Mouse (Mus musculus) midbrain, embryonic 13.5 days (tissue): Measurements from ENCODE around the gene Fem1a. TPM values are rescaled to one million over a fixed set of nuclear protein-coding genes. Genes with fewer than 3 reads are reported as not detected.

Experiments
- ATAC-seq: fragments of 200-750 bp; cut with Nextera tagmentation; 2 replicates; pipeline ENCODE4 v1.8.0; 2017; ENCODE audit warnings: mild to moderate bottlenecking, moderate TSS enrichment, moderate library complexity
- H3K27ac ChIP-seq: fragments of 300-500 bp; sonication (generic); 2 replicates; pipeline ENCODE4 v1.5.1; 2015; ENCODE audit warnings: inconsistent platforms, mild to moderate bottlenecking, moderate library complexity
- H3K27me3 ChIP-seq: fragments of 300-500 bp; sonication (generic); 2 replicates; pipeline ENCODE4 v1.6.1; 2015; ENCODE audit warnings: mild to moderate bottlenecking, inconsistent platforms
- H3K36me3 ChIP-seq: fragments of 300-500 bp; sonication (generic); 2 replicates; pipeline ENCODE4 v1.6.1; 2015; ENCODE audit warnings: mild to moderate bottlenecking, inconsistent platforms
- H3K4me1 ChIP-seq: fragments of 300-500 bp; sonication (generic); replicated peaks from 2 replicates; pipeline ENCODE4 v1.6.1; 2015; ENCODE audit warnings: inconsistent platforms
- H3K4me2 ChIP-seq: fragments of 300-500 bp; sonication (generic); replicated peaks from 2 replicates; pipeline ENCODE4 v1.6.1; 2015; ENCODE audit warnings: moderate library complexity, mild to moderate bottlenecking, inconsistent platforms
- H3K4me3 ChIP-seq: fragments of 300-500 bp; sonication (generic); replicated peaks from 2 replicates; pipeline ENCODE4 v1.5.1; 2015; ENCODE audit warnings: mild to moderate bottlenecking, inconsistent platforms
- H3K9ac ChIP-seq: fragments of 300-500 bp; sonication (generic); replicated peaks from 2 replicates; pipeline ENCODE4 v1.6.1; 2015; ENCODE audit warnings: mild to moderate bottlenecking, inconsistent platforms
- H3K9me3 ChIP-seq: fragments of 300-500 bp; sonication (generic); 2 replicates; pipeline ENCODE4 v1.6.1; 2016; ENCODE audit warnings: mild to moderate bottlenecking, inconsistent platforms
- WGBS: fragments of 180-500 bp; shearing (Covaris S2); methylation state at CpG from one replicate; pipeline ENCODE4 v1.1.7; 2015; 5-methylcytosine and 5-hydroxymethylcytosine counted together
- polyA plus RNA-seq: library from polyadenylated mRNA; unstranded; fragments of >200 nt; fragmentation: Nextera tagmentation; extraction: Ambion mirVana; gene quantifications from 2 replicates; pipeline ENCODE4 v1.2.1, GENCODE M21; 2015

Gene Fem1a
- polyA plus RNA-seq, 1 experiment from 2014 or later: 19.4 TPM

- Histone ChIP-seq H3K27me3 (no peaks in the 10 kb centered on the region), H3K4me1 (no peaks in the 10 kb centered on the region), H3K36me3 (no peaks in the 10 kb centered on the region), H3K27ac (no peak overlapping the region), H3K9me3 (no peaks in the 10 kb centered on the region), H3K4me2 (no peak overlapping the region), H3K4me3 (no peak overlapping the region), H3K9ac (no peak overlapping the region)
- 50% methylated on average over 1 of the region's 1 CpGs for WGBS
- no peak for ATAC-seq
Observed at GRCm38 (mm10) chr17:56224916-56225315, 31.7 kb upstream of the Fem1a start.

DNA sequence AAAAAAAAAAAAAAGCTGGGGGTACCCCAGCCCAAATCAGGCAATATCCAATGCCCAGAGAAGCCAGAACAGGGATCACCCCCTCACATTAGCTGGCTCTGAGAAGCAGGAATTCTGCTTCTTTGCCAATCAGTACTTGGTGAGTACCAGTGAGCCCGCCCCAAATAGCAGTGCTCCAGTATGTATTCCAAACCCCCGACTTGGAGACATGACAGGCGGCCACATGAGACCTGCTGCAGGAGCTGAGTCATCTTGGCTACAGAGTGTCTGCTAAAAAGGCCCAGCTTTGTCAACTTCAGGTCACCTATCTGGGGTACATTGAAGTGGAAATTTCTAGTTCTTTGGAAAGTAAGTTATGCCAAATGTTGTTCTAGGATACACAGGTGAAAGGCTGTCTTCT is 30.0 kb upstream of the Fem1a start:
- H3K27ac ChIP-seq: no peak overlapping the region
- ATAC-seq: no peak
- H3K4me1 ChIP-seq: no peaks in the 10 kb centered on the region
- H3K36me3 ChIP-seq: no peaks in the 10 kb centered on the region
- no peaks in the 10 kb centered on the region for H3K27me3 ChIP-seq
- no peak overlapping the region for H3K9ac ChIP-seq
- no peaks in the 10 kb centered on the region for H3K9me3 ChIP-seq
- no peak overlapping the region for H3K4me3 ChIP-seq
- no peak overlapping the region for H3K4me2 ChIP-seq
- 73% methylated on average over 3 of the region's 3 CpGs for WGBS

GRCm38 (mm10) chr17:56229943-56230342 is 26.7 kb upstream of the Fem1a start:
- 60% methylated on average over 10 of the region's 10 CpGs for WGBS
- H3K9me3 ChIP-seq: no peaks in the 10 kb centered on the region
- no peak for ATAC-seq
- H3K27ac ChIP-seq: no peak overlapping the region
- peaks cover 14% of the 10 kb centered on the region for H3K4me1 ChIP-seq
- H3K36me3 ChIP-seq: no peaks in the 10 kb centered on the region
- H3K4me3 ChIP-seq: no peak overlapping the region
- H3K27me3 ChIP-seq: no peaks in the 10 kb centered on the region
- H3K4me2 ChIP-seq: no peak overlapping the region
- no peak overlapping the region for H3K9ac ChIP-seq

- peak overlapping the region; percentile 51 for H3K4me2 ChIP-seq
- H3K9me3 ChIP-seq: no peaks in the 10 kb centered on the region
- H3K9ac ChIP-seq: peak overlapping the region; percentile 44
- H3K27ac ChIP-seq: peak overlapping the region; percentile 77
- ATAC-seq: 0 out of 2 replicates have a peak, but pooled peaks have one; percentile 16
- H3K4me3 ChIP-seq: peak overlapping the region; percentile 14; the same call in 1 of the 2 replicates
- H3K4me1 ChIP-seq: peaks cover 17% of the 10 kb centered on the region
- peaks cover 7% of the 10 kb centered on the region; the same call in 1 of the 2 replicates for H3K27me3 ChIP-seq
- no peaks in the 10 kb centered on the region for H3K36me3 ChIP-seq
- 47% methylated on average over 8 of the region's 8 CpGs for WGBS
Observed at GRCm38 (mm10) chr17:56233389-56233788, 23.2 kb upstream of the Fem1a start.

DNA sequence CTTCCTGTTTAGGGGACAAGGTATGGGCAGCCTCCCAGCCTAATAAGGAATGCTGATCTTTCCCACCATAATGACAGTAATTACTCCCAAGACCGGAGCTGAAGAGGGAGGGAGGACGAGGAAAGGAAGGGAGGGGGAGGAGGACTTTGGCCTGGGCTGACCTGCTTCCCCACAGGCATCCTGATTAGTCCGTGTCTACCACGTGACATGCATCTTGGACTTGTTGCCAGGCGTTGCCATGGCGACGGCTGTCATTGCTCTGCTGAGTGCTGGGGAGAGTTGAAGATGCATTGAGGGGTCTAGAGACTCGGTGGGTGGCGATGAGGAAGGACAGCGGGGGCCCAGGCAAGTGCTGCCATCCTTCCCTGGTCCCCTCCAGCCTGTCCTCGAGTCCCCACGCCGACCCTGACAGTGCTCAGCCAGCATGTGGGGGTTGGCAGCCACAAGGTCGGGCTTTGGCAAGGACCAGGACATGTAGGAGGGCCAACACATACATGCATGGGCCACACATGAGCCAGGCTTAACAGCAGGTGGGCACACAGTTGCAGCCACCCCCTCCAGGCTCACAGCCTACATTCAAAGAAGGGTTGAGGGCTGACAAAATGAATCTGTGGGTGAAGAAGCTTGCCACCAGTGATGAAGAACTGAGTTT is 22.7 kb upstream of the Fem1a start:
- Histone ChIP-seq H3K4me1 (peaks cover 17% of the 10 kb centered on the region), H3K9ac (peak overlapping the region; percentile 44), H3K27ac (peak overlapping the region; percentile 77), H3K4me2 (peak overlapping the region; percentile 51), H3K36me3 (no peaks in the 10 kb centered on the region), H3K27me3 (peaks cover 7% of the 10 kb centered on the region; the same call in 1 of the 2 replicates), H3K4me3 (peak overlapping the region; percentile 18), H3K9me3 (no peaks in the 10 kb centered on the region)
- peak; percentile 95 for ATAC-seq
- 3% methylated on average over 14 of the region's 14 CpGs for WGBS

DNA sequence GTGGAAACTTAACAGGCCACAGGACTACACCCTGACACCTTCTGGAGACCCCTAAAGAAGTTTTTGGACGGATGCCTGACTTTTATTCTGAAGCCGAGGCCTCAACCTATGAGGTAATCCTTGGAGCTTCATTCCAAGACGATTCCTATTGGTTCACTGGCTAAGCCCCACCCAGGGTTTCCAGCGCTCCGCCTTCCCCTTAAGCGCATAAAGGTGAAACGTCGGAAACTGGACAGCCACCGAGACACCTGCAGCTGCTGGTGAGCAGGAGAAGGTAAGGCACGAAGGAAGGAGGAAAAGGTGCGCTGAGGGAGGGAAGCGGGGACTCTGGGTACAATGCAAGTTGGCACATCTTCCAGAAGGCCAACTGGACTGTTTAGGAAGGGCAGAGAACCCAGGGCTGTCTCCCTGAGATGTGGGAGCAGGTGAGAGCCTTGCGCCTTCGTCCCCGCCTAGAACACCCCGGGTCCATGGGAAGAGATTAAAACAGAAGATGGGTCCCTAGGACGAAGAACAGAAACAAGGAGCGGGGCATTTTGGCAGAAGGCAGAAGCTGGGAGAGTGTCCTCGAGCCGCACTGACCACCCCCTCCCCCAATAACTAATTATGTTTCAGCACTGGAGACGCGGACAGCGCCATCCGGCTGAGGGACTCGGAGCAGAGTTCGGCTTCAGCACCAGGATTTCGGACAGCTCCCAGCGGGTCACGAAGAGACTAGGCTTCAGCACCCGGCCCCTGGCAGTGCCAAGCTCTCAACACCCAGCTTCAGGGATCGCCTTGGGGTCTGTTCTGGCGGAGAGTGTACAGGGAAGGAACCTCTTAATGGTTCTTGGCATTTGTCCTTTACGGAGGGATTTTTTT is 14.8 kb upstream of the Fem1a start:
- H3K4me2 ChIP-seq: peak overlapping the region; percentile 55
- WGBS: under 1% methylated on average over 33 of the region's 33 CpGs
- peak overlapping the region; percentile 45 for H3K4me3 ChIP-seq
- peaks cover 42% of the 10 kb centered on the region; the same call in 1 of the 2 replicates for H3K27me3 ChIP-seq
- peaks cover 6% of the 10 kb centered on the region; the same call in 1 of the 2 replicates for H3K4me1 ChIP-seq
- H3K27ac ChIP-seq: no peak overlapping the region
- H3K9me3 ChIP-seq: no peaks in the 10 kb centered on the region
- ATAC-seq: peak; percentile 84
- peak overlapping the region; percentile 58 for H3K9ac ChIP-seq
- no peaks in the 10 kb centered on the region for H3K36me3 ChIP-seq

GRCm38 (mm10) chr17:56245608-56246007 is 11.0 kb upstream of the Fem1a start:
- H3K9ac ChIP-seq: no peak overlapping the region
- WGBS: 53% methylated on average over 7 of the region's 7 CpGs
- H3K36me3 ChIP-seq: no peaks in the 10 kb centered on the region
- no peak overlapping the region for H3K4me3 ChIP-seq
- peaks cover 28% of the 10 kb centered on the region; the same call in 1 of the 2 replicates for H3K27me3 ChIP-seq
- no peak overlapping the region for H3K4me2 ChIP-seq
- H3K9me3 ChIP-seq: no peaks in the 10 kb centered on the region
- H3K27ac ChIP-seq: no peak overlapping the region
- H3K4me1 ChIP-seq: peaks cover 9% of the 10 kb centered on the region
- no peak for ATAC-seq

DNA sequence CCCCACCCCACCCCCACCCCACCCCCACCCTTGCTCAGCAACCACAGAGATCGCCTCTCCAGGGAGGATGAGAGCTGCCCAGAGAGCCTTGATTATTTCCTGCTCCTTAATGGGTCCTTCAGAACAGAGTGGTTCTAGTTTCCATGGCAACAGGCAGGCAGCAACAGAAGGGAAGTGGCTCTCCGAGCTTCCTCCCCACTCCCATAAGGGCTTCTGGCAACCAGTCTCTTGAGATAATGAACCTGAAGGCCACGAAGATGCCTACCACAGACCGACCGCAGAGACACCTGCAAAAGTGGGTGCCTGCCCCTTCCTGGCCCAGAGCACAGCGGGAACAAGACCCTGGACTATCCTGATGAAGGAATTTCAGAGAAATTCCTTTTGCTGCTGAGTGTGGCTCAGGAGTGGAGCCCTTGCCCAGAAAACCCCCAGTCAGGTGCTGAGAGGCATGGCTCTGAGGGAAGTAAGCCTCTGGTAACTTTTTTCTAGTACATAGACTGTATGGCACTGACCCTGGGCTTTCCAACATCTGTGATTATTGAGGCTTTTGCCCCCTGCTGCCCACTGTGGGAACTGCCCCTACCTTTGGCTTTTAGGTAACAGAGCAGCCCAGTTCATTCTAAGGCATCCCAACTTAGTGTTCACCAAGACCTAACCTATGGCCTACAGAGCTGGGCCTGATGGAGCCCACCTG is 5.3 kb upstream of the Fem1a start:
- 21% methylated on average over 6 of the region's 6 CpGs for WGBS
- peak; percentile 65 for ATAC-seq
- Histone ChIP-seq H3K4me1 (peaks cover 16% of the 10 kb centered on the region), H3K27me3 (no peaks in the 10 kb centered on the region), H3K9me3 (no peaks in the 10 kb centered on the region), H3K9ac (no peak overlapping the region), H3K4me3 (no peak overlapping the region), H3K36me3 (no peaks in the 10 kb centered on the region), H3K4me2 (peak overlapping the region; percentile 34), H3K27ac (peak overlapping the region; percentile 71)

GRCm38 (mm10) chr17:56254695-56255094 is 1.9 kb upstream of the Fem1a start:
- no peaks in the 10 kb centered on the region for H3K9me3 ChIP-seq
- H3K27me3 ChIP-seq: no peaks in the 10 kb centered on the region
- no peak overlapping the region for H3K27ac ChIP-seq
- H3K36me3 ChIP-seq: peaks cover 19% of the 10 kb centered on the region
- ATAC-seq: no peak
- peaks cover 41% of the 10 kb centered on the region for H3K4me1 ChIP-seq
- H3K4me2 ChIP-seq: no peak overlapping the region
- H3K9ac ChIP-seq: no peak overlapping the region
- WGBS: 74% methylated on average over 4 of the region's 4 CpGs
- H3K4me3 ChIP-seq: no peak overlapping the region

DNA sequence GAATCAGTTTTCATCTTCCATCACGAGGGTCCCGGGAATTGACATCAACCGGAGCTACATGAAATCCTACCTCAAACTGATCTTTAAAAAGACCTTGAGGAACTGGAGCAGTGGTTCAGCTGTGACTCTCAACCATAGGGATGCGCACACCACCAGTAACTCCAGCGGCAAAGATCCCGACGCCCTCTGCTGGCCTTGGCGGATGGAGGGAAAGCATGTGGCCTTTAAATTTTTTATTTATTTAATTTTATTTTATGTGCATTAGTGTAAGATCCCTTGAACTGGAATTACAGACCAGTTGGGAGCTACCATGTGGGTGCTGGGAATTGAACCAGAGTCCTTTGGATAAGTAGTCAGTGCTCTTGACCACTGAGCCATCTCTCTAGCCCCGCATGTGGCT is 1.2 kb upstream of the Fem1a start:
- no peaks in the 10 kb centered on the region for H3K9me3 ChIP-seq
- H3K27ac ChIP-seq: peak overlapping the region; percentile 63
- peak overlapping the region; percentile 69 for H3K4me2 ChIP-seq
- WGBS: 18% methylated on average over 9 of the region's 9 CpGs
- H3K4me3 ChIP-seq: no peak overlapping the region
- peaks cover 27% of the 10 kb centered on the region for H3K36me3 ChIP-seq
- H3K9ac ChIP-seq: no peak overlapping the region
- H3K27me3 ChIP-seq: no peaks in the 10 kb centered on the region
- peaks cover 44% of the 10 kb centered on the region for H3K4me1 ChIP-seq
- peak; percentile 4 for ATAC-seq

DNA sequence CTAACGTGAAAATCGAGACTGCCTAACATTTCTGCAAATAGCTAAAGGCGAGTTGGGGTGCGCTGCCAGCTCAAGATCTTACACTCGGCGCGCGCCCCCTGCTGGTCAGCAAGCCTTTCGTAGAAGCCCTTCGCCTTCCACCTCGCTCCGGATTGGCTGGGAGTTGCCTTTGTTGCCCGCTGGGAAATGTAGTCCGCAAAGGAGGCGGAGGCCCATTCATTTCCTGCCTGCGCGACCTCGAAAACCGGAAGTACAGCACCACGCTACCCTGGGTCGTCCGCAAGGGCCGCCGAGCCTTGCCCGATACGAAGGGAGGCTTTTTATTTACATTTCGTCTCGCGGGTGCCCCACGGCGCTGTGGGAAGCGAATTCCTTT is 759 bp upstream of the Fem1a start:
- Histone ChIP-seq H3K9me3 (no peaks in the 10 kb centered on the region), H3K9ac (peak overlapping the region; percentile 54; the same call in 1 of the 2 replicates), H3K27me3 (no peaks in the 10 kb centered on the region), H3K4me2 (peak overlapping the region; percentile 69), H3K4me3 (peak overlapping the region; percentile 72), H3K36me3 (peaks cover 31% of the 10 kb centered on the region), H3K27ac (peak overlapping the region; percentile 83), H3K4me1 (peaks cover 44% of the 10 kb centered on the region)
- peak; percentile 90 for ATAC-seq
- under 1% methylated on average over 32 of the region's 32 CpGs for WGBS
